Mouse (Mus musculus) MEL (cell line): Measurements from ENCODE around the gene Lpxn. TPM values are rescaled to one million over a fixed set of nuclear protein-coding genes. Genes with fewer than 3 reads are reported as not detected.

ENCODE experiments used
- DNase-seq: peaks from one replicate; pipeline ENCODE4 v3.0.0; 2011; ENCODE audit warnings: low read depth, low spot score
- H3K27ac ChIP-seq: 2 replicates; pipeline ENCODE4 v1.5.1; 2012; ENCODE audit warnings: low read depth, mild to moderate bottlenecking, control low read depth, low read length, moderate library complexity; ENCODE audit not compliant: control insufficient read depth
- H3K27me3 ChIP-seq, 2 experiments: fragments of 150-350 bp in 1 of 2; sonication (generic) in 1 of 2; 2 replicates each; pipeline ENCODE4 v1.6.1; 2012; ENCODE audit warnings: low read length in 2 of 2, mild to moderate bottlenecking in 2 of 2, improper control_type of control experiment in 1 of 2, moderate library complexity in 1 of 2; ENCODE audit not compliant: insufficient read depth in 2 of 2, control insufficient read depth in 1 of 2
- H3K36me3 ChIP-seq, 2 experiments: 2 replicates each; pipeline ENCODE4 v1.6.1; 2012 to 2014; ENCODE audit warnings: low read length in 2 of 2, improper control_type of control experiment in 1 of 2, inconsistent platforms in 1 of 2, mild to moderate bottlenecking in 1 of 2; ENCODE audit not compliant: insufficient read depth in 2 of 2, control insufficient read depth in 1 of 2
- H3K4me1 ChIP-seq, 2 experiments: fragments of 150-350 bp in 1 of 2; sonication (generic) in 1 of 2; 2 replicates each; pipeline ENCODE4 v1.6.1; 2012; ENCODE audit warnings: low read length in 2 of 2, improper control_type of control experiment in 1 of 2, mild to moderate bottlenecking in 1 of 2; ENCODE audit not compliant: insufficient read depth in 2 of 2, control insufficient read depth in 1 of 2
- H3K4me3 ChIP-seq, 2 experiments: fragments of 150-350 bp in 1 of 2; sonication (generic) in 1 of 2; 2 replicates each; pipeline ENCODE4 v1.5.1; 2012; ENCODE audit warnings: low read depth in 2 of 2, low read length in 2 of 2, mild to moderate bottlenecking in 2 of 2, moderate library complexity in 2 of 2, control low read depth in 1 of 2, improper control_type of control experiment in 1 of 2; ENCODE audit not compliant: control insufficient read depth in 1 of 2, insufficient read depth in 1 of 2
- H3K79me2 ChIP-seq: 2 replicates; pipeline ENCODE4 v1.6.1; 2012; ENCODE audit warnings: mild to moderate bottlenecking, low read length, moderate library complexity; ENCODE audit not compliant: control insufficient read depth, poor library complexity, insufficient read depth
- H3K9ac ChIP-seq: 2 replicates; pipeline ENCODE4 v1.6.1; 2012; ENCODE audit warnings: low read depth, mild to moderate bottlenecking, control low read depth, low read length, moderate library complexity; ENCODE audit not compliant: control insufficient read depth, poor library complexity, severe bottlenecking
- H3K9me3 ChIP-seq: fragments of 150-350 bp; sonication (generic); replicated peaks from 2 replicates; pipeline ENCODE4 v1.6.1; 2012; ENCODE audit warnings: mild to moderate bottlenecking, low read length, improper control_type of control experiment, moderate library complexity; ENCODE audit not compliant: insufficient read depth
- BHLHE40 ChIP-seq: IDR thresholded peaks from 2 replicates; pipeline ENCODE4 v1.6.1; 2012; ENCODE audit warnings: low read depth, mild to moderate bottlenecking, inconsistent platforms, low read length, improper control_type of control experiment, borderline replicate concordance
- CTCF ChIP-seq, 3 experiments: IDR thresholded peaks in 2 of 3; conservative IDR thresholded peaks in 1 of 3; 2 replicates each; pipeline ENCODE4 v1.5.1; 2011 to 2012; ENCODE audit warnings: low read length in 3 of 3, low read depth in 2 of 3, mild to moderate bottlenecking in 2 of 3, improper control_type of control experiment in 1 of 3, inconsistent platforms in 1 of 3, mixed read lengths in 1 of 3, moderate library complexity in 1 of 3; ENCODE audit not compliant: control insufficient read depth in 1 of 3, insufficient read depth in 1 of 3, poor library complexity in 1 of 3, severe bottlenecking in 1 of 3
- ELF1 ChIP-seq: IDR thresholded peaks from 2 replicates; pipeline ENCODE4 v1.6.1; 2014; ENCODE audit warnings: low read depth, mild to moderate bottlenecking, inconsistent platforms, low read length, improper control_type of control experiment, moderate library complexity
- GATA1 ChIP-seq: IDR thresholded peaks from 2 replicates; pipeline ENCODE4 v1.6.1; 2011; ENCODE audit warnings: low read depth, low read length, improper control_type of control experiment
- JUND ChIP-seq: IDR thresholded peaks from 2 replicates; pipeline ENCODE4 v1.6.1; 2011; ENCODE audit warnings: low read depth, mild to moderate bottlenecking, improper control_type of control experiment, low read length
- KAT2A ChIP-seq: conservative IDR thresholded peaks from 2 replicates; pipeline ENCODE4 v1.6.1; 2012; ENCODE audit warnings: low read depth, low read length, improper control_type of control experiment, inconsistent platforms
- MAX ChIP-seq: IDR thresholded peaks from 2 replicates; pipeline ENCODE4 v1.6.1; 2011; ENCODE audit warnings: low read length, improper control_type of control experiment
- MXI1 ChIP-seq: IDR thresholded peaks from 2 replicates; pipeline ENCODE4 v1.6.1; 2011; ENCODE audit warnings: mild to moderate bottlenecking, low read depth, low read length, improper control_type of control experiment
- MYC ChIP-seq: IDR thresholded peaks from 2 replicates; pipeline ENCODE4 v1.6.1; 2011; ENCODE audit warnings: low read depth, mild to moderate bottlenecking, low read length, improper control_type of control experiment, moderate library complexity
- NRF1 ChIP-seq: IDR thresholded peaks from 2 replicates; pipeline ENCODE4 v1.6.1; 2014; ENCODE audit warnings: low read depth, mild to moderate bottlenecking, inconsistent platforms, low read length, improper control_type of control experiment, moderate library complexity; ENCODE audit not compliant: poor library complexity, insufficient read depth, severe bottlenecking
- POLR2A ChIP-seq, 2 experiments: IDR thresholded peaks; 2 replicates each; pipeline ENCODE4 v1.6.1; 2011 to 2012; ENCODE audit warnings: low read length in 2 of 2, mild to moderate bottlenecking in 2 of 2, control low read depth in 1 of 2, improper control_type of control experiment in 1 of 2, low read depth in 1 of 2, moderate library complexity in 1 of 2; ENCODE audit not compliant: control insufficient read depth in 1 of 2, insufficient read depth in 1 of 2, poor library complexity in 1 of 2
- SIN3A ChIP-seq: IDR thresholded peaks from 2 replicates; pipeline ENCODE4 v1.6.1; 2012; ENCODE audit warnings: low read length, improper control_type of control experiment, inconsistent platforms
- SMC3 ChIP-seq: IDR thresholded peaks from 2 replicates; pipeline ENCODE4 v1.6.1; 2011; ENCODE audit warnings: low read depth, low read length, improper control_type of control experiment
- TBP ChIP-seq: IDR thresholded peaks from 2 replicates; pipeline ENCODE4 v1.8.0; 2011; ENCODE audit warnings: low read depth, low read length, improper control_type of control experiment
- TCF12 ChIP-seq: IDR thresholded peaks from 2 replicates; pipeline ENCODE4 v1.6.1; 2014; ENCODE audit warnings: low read depth, mild to moderate bottlenecking, inconsistent platforms, low read length, improper control_type of control experiment, moderate library complexity
- USF2 ChIP-seq, 2 experiments: IDR thresholded peaks; 2 replicates each; pipeline ENCODE4 v1.6.1; 2011 to 2012; ENCODE audit warnings: improper control_type of control experiment in 2 of 2, low read length in 2 of 2, borderline replicate concordance in 1 of 2, inconsistent platforms in 1 of 2, low read depth in 1 of 2, mild to moderate bottlenecking in 1 of 2; ENCODE audit not compliant: insufficient read depth in 1 of 2
- ZKSCAN1 ChIP-seq: IDR thresholded peaks from 2 replicates; pipeline ENCODE4 v1.6.1; 2012; ENCODE audit warnings: low read depth, mild to moderate bottlenecking, inconsistent platforms, low read length, improper control_type of control experiment, moderate library complexity
- ZNF384 ChIP-seq: IDR thresholded peaks from 2 replicates; pipeline ENCODE4 v1.6.1; 2012; ENCODE audit warnings: low read depth, mild to moderate bottlenecking, inconsistent platforms, low read length, improper control_type of control experiment
- polyA plus RNA-seq, 2 experiments: library from polyadenylated mRNA; stranded (reverse) in 1 of 2; unstranded in 1 of 2; fragments of >175 nt in 1 of 2; fragments of >200 nt in 1 of 2; gene quantifications; 2 replicates each; pipeline versions ENCODE4 v1.2.1 to v1.2.4; 2012; ENCODE audit warnings: low replicate concordance in 2 of 2, low read depth in 1 of 2; ENCODE audit not compliant: insufficient read length in 2 of 2, insufficient read depth in 1 of 2, missing spikeins in 1 of 2
- total RNA-seq: library from RNA; depleted of rRNA; stranded (reverse); fragments of 300-350 nt; gene quantifications from 2 replicates; pipeline ENCODE4 v1.2.3, GENCODE M21; 2012

The Lpxn gene
- total and polyA plus RNA-seq, 3 experiments, result 9.9 to 12.3 TPM; not detected in 1

GRCm38 (mm10) chr19:12798404-12798803 is 2.4 kb downstream of the Lpxn start:
- peak overlapping the region; percentile 44 to 71 for H3K4me3 ChIP-seq

DNA sequence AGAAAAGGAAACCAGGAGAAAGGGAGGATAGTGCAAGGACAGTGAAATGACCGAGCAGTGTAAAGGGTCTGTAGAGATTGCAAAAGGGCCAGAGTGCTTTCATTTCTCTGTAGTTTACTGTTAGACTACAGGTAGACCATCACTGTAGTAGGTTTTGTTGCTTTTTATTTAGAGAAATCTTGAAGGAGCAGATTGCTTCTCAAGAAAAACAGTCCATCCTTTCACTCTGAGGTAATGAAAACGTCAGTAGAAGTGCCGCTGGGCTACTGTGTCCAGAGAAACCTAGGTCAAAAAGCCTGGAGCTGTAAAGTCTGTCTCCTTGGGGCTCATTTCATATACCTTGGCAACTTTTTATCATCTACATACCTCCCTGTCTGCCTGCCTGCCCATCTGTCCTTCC is 3.1 kb downstream of the Lpxn start:
- DNase-seq, result peak; percentile 30
- peaks cover 0 to 5% of the 10 kb centered on the region in 2 experiments; a peak in 2 of 4 replicates for H3K36me3 ChIP-seq

More at GRCm38 (mm10) chr19:12798404-12798803, 2.4 kb downstream of the Lpxn start:
- H3K9me3 ChIP-seq, result no peaks in the 10 kb centered on the region
- peaks cover 0 to 5% of the 10 kb centered on the region in 2 experiments; a peak in 2 of 4 replicates for H3K36me3 ChIP-seq
- no peaks in the 10 kb centered on the region for H3K27me3 ChIP-seq
- DNase-seq, result peak; percentile 85
- peaks cover 0 to 9% of the 10 kb centered on the region in 2 experiments; a peak in 2 of 4 replicates for H3K4me1 ChIP-seq
- H3K27ac ChIP-seq, result peak overlapping the region; percentile 87
- TF ChIP-seq MYC (0 out of 2 replicates have a peak, but pooled peaks have one; percentile 47), TBP (peak; percentile 73; the same call in 1 of the 2 replicates), BHLHE40 (no peak), ZNF384 (peak; percentile 95), ELF1 (0 out of 2 replicates have a peak, but pooled peaks have one; percentile 26), SIN3A (peak; percentile 12; the same call in 1 of the 2 replicates), MXI1 (no peak), MAX (peak; percentile 65; the same call in 1 of the 2 replicates), POLR2A (IDR thresholded peaks at IDR 0.05; ENCODE audit: control insufficient read depth in 1 of 2, insufficient read depth in 1 of 2, low read depth in 1 of 2, low read length in 2 of 2, poor library complexity in 1 of 2) (peak in 1 of 2 experiments; percentile 68; a peak in 2 of 4 replicates), NRF1 (no peak)
- H3K79me2 ChIP-seq, result peaks cover 22% of the 10 kb centered on the region
- peak overlapping the region; percentile 47 for H3K9ac ChIP-seq

DNA sequence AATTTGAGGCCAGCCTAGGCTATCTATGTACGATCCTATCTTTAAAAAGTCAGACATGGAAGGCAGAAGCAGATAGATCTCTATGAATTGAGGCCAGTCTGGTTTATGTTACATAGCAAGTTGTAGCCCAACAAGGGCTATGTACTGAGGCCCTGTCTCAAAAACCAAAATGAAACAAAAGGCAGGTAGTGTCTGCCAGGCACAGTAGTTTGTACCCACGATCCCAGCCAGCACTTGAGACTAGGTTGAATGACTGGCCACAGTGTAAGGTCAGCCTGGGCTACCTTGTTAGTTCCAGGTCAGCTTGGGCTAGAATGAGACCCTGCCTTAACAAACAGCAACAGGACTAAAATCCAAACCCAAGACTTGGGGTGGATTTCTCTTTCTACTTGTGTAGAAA is 4.6 kb downstream of the Lpxn start:
- Histone ChIP-seq H3K27ac (peak overlapping the region; percentile 83), H3K9me3 (no peaks in the 10 kb centered on the region), H3K4me1 (peaks cover 0 to 9% of the 10 kb centered on the region in 2 experiments; a peak in 2 of 4 replicates), H3K9ac (peak overlapping the region; percentile 79), H3K36me3 (peaks cover 0 to 6% of the 10 kb centered on the region in 2 experiments; a peak in 2 of 4 replicates), H3K79me2 (peaks cover 11% of the 10 kb centered on the region), H3K27me3 (no peaks in the 10 kb centered on the region), H3K4me3 (peak overlapping the region; percentile 61 to 74)
- peak; percentile 52 for DNase-seq
- TF ChIP-seq POLR2A (IDR thresholded peaks at IDR 0.05; ENCODE audit: control insufficient read depth in 1 of 2, insufficient read depth in 1 of 2, low read depth in 1 of 2, low read length in 2 of 2, poor library complexity in 1 of 2), result 0 out of 4 replicates have a peak, but pooled peaks of 1 of the 2 experiments have one; percentile 4
- no peak for TF ChIP-seq JUND
- no peak for TF ChIP-seq TBP
- TF ChIP-seq GATA1, result 0 out of 2 replicates have a peak, but pooled peaks have one; percentile 3

More for the DNA sequence above, 3.1 kb downstream of the Lpxn start:
- Histone ChIP-seq H3K27ac (peak overlapping the region; percentile 87), H3K4me1 (peaks cover 0 to 9% of the 10 kb centered on the region in 2 experiments; a peak in 2 of 4 replicates), H3K79me2 (peaks cover 20% of the 10 kb centered on the region), H3K27me3 (no peaks in the 10 kb centered on the region), H3K4me3 (peak overlapping the region; percentile 44 to 71), H3K9me3 (no peaks in the 10 kb centered on the region), H3K9ac (peak overlapping the region; percentile 47)
- TF ChIP-seq TCF12, result no peak
- no peak for TF ChIP-seq SMC3
- TF ChIP-seq SIN3A, result no peak
- TF ChIP-seq USF2 (IDR thresholded peaks at IDR 0.05; ENCODE audit: borderline replicate concordance in 1 of 2, insufficient read depth in 1 of 2, low read depth in 1 of 2, low read length in 2 of 2), result no peak
- no peak for TF ChIP-seq ZKSCAN1
- no peak for TF ChIP-seq ZNF384
- no peak for TF ChIP-seq TBP
- no peak for TF ChIP-seq CTCF (IDR thresholded peaks at IDR 0.05 in 2 of 3, conservative IDR thresholded peaks at IDR 0.05 in 1 of 3; ENCODE audit: control insufficient read depth in 1 of 3, insufficient read depth in 1 of 3, low read depth in 2 of 3, low read length in 3 of 3, poor library complexity in 1 of 3, severe bottlenecking in 1 of 3)
- no peak for TF ChIP-seq KAT2A
